Mouse (Mus musculus) retina, embryonic 14.5 days (tissue): ENCODE measurements around the gene Bmp10.

Source experiments
- DNase-seq: peaks from one replicate; pipeline ENCODE4 v3.0.0-alpha.2; 2015; ENCODE audit warnings: low spot score

Gene Bmp10

GRCm38 (mm10) chr6:87428487-87429044 is at the start of gene Bmp10:
TSS of gene Bmp10 (plus strand) at chr6:87428994.
- no peak for DNase-seq

- DNase-seq, result peak; percentile 61
Observed at GRCm38 (mm10) chr6:87383926-87384691, 44.7 kb upstream of the Bmp10 start.

- DNase-seq, result no peak
Observed at GRCm38 (mm10) chr6:87384761-87385160, 44.0 kb upstream of the Bmp10 start.

GRCm38 (mm10) chr6:87386203-87386602 is 42.6 kb upstream of the Bmp10 start:
- DNase-seq, result peak; percentile 95

GRCm38 (mm10) chr6:87386681-87387080 is 42.1 kb upstream of the Bmp10 start:
- DNase-seq, result no peak

GRCm38 (mm10) chr6:87388877-87389276 is 39.9 kb upstream of the Bmp10 start, which contains the start of gene Gkn3:
TSS of gene Gkn3 (minus strand) at chr6:87388935.
- DNase-seq, result no peak

- DNase-seq, result no peak
Observed at GRCm38 (mm10) chr6:87389455-87389989, 39.3 kb upstream of the Bmp10 start.

- DNase-seq, result no peak
Observed at GRCm38 (mm10) chr6:87393466-87394205, 35.2 kb upstream of the Bmp10 start.

- no peak for DNase-seq
Observed at GRCm38 (mm10) chr6:87394783-87395182, 34.0 kb upstream of the Bmp10 start.

GRCm38 (mm10) chr6:87399137-87399536 is 29.7 kb upstream of the Bmp10 start:
- peak; percentile 89 for DNase-seq

- DNase-seq, result no peak
Observed at GRCm38 (mm10) chr6:87399886-87400566, 28.8 kb upstream of the Bmp10 start.

GRCm38 (mm10) chr6:87401456-87401855 is 27.3 kb upstream of the Bmp10 start:
- DNase-seq, result no peak

GRCm38 (mm10) chr6:87412011-87412410 is 16.8 kb upstream of the Bmp10 start:
- no peak for DNase-seq

GRCm38 (mm10) chr6:87422304-87422703 is 6.5 kb upstream of the Bmp10 start:
- DNase-seq, result no peak

GRCm38 (mm10) chr6:87424037-87424816 is 4.6 kb upstream of the Bmp10 start:
- DNase-seq, result no peak

- DNase-seq, result no peak
Observed at GRCm38 (mm10) chr6:87426954-87427353, 1.8 kb upstream of the Bmp10 start.

- DNase-seq, result peak; percentile 63
Observed at GRCm38 (mm10) chr6:87427616-87428015, 1.2 kb upstream of the Bmp10 start.

- no peak for DNase-seq
Observed at GRCm38 (mm10) chr6:87435791-87436190, 7.0 kb downstream of the Bmp10 start.

GRCm38 (mm10) chr6:87436745-87437144 is 8.0 kb downstream of the Bmp10 start:
- DNase-seq, result no peak

- no peak for DNase-seq
Observed at GRCm38 (mm10) chr6:87443253-87443652, 14.5 kb downstream of the Bmp10 start.

- DNase-seq, result no peak
Observed at GRCm38 (mm10) chr6:87445222-87445621, 16.4 kb downstream of the Bmp10 start.
